Mouse (Mus musculus) cerebellum, adult 9-11 months (tissue): ENCODE results near the gene Gm49387.

Experiments used
- DNase-seq: peaks from one replicate; pipeline ENCODE4 v3.0.0; 2022

The Gm49387 gene

DNA sequence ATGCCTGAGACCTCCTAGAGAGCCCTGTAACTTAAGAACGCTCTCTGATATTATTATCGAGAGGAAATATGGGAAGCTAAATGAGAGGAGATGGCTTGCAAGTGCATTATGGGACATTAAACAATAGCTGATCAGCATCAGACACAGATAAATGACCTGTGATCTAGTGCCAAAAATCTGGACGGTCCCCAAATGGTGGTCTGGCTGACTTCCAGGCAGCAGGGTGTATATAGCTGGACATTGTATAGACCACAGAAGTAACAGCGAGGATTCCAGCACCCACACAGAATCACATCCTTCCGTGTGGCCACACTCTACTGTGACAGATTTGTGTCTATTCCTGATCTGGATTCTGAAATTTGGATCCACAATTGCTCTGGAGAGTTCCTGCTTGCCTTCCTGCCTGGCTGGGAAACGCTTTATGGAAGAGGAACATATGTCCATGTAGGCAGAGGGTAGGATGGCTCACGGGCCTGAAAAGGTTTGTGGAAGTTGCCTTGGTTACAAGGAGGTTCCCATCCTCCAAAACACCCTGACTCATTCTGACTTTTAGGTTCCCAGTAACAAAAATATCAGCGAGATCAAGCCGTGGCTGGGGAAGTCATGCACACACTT is 68.0 kb downstream of the Gm49387 start:
- DNase-seq, result peak; percentile 17

DNA sequence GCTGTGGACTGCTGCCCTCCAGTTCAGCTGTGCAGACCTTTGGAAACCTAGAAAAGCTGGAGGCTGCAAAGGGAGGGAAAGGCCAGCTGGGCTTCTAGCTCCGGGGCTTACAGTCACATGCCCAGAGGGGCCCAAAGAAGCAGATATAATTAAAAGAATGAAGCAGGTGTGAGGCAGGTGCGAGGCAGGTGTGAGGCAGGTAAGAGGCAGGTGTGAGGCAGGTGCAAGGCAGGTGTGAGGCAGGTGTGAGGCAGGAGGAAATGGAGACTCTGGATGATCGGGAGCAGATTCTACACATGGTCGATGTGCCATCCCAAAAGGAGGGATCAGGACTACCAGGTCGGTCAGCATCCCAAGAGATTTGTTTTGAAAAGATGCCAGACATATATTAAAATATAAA is 69.3 kb downstream of the Gm49387 start:
- no peak for DNase-seq

DNA sequence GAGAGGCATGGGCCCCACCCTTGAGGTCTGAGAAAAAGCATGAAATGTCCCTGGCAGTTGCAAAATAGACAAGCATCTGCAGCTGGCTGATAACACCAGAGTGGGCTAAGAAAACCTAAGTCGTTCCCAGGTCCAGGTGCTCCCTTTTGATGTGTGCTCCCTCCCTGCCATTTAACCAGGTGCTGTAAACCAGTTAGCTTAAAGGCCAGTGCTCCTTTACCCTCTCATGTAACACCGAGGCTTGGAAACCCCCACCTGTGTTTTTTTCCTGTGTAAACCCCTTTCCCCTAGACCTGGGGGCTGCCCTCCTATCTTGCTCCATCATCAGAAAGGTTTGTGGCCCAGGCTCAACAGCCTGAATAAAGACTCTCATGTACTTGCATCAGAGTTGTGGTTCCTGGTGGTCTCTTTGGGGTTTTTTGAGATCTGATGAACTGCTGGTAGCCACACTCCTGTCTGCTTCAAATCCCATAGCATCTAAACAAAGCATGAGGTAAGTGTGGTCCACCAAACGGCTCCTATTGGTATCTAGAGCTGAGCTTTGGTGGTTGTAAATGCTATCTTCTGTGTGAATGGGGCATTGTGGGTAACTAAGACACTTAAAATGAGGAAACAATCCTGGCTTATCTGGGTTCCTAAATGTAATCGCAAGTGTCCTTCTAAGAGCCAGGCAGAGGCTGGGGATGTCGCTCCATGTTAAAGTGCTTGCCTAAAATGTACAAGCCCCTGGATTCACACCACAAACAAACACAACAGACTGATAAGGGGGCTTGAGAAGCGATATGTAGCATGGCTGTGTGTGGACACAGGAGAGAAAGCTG is 70.3 kb downstream of the Gm49387 start:
- DNase-seq, result no peak

DNA sequence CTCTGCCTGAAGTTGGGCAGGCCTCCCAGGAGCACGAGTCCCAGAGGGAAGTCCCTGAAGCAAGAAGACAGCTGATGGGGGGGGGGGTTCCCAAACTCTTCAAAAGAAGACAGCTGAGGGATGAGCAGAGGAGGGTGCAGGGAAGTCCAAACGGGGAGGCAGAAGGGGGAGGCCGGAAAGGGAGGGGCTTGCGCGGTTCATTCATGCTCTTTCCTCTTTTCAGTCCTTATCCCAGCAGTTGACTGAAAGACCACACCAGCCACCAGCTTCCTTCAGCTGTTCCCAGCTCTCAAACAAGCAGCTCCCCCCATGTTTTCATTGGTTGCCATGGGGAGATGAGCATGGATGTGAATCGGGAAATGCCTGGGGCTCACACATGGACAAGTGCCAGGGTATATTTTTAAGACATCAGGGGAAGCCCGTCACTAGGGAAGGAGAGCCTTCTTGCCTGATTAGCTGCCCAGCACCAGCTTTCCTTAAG is 71.5 kb downstream of the Gm49387 start:
- no peak for DNase-seq

- DNase-seq, result no peak
These were observed 75.0 kb downstream of the Gm49387 start for GRCm38 (mm10) chr14:31565478-31566212.

- no peak for DNase-seq
These were observed 76.1 kb downstream of the Gm49387 start for GRCm38 (mm10) chr14:31564452-31565179.

GRCm38 (mm10) chr14:31560886-31561285 is 79.8 kb downstream of the Gm49387 start:
- DNase-seq, result no peak

DNA sequence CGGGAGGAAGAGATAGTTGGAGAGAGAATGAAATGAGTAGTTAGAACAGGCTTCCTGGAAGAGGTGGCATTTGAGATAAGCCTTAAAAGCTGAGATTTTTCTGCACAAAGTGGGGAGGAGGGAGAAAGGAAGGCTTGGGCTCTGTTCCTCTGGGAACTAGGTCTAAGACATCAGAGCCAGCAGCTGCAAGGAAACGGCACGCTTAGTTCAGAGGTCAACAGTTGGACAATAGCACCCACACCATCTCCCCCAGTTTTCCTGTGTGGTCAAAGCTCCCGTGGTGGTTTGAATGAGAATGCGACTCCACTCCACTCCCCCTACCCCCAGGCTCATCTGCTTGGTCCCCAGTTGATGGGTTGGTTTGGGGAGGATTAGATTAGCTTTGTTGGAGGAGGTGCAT is 81.5 kb downstream of the Gm49387 start:
- no peak for DNase-seq

DNA sequence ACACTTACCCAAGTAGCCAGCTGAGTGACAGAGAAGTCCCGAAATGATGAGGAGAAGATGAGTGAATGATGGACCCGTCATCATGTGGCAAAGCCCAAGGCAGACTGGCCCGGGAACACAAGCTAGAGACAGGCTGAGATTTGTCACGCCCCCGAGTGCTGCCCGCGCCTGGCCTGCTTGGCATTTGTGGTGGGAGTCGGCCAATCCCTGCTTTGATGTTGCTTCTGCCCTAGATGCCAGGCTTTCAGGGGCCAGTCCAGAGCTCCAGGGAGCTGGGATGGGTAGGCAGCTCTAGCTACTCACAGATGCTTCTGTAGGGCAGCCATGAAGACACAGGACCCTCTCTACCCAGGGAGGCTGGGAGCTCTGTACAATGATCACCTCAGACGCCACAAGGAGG is 82.9 kb downstream of the Gm49387 start:
- DNase-seq, result no peak

- peak; percentile 38 for DNase-seq
These were observed 83.4 kb downstream of the Gm49387 start for GRCm38 (mm10) chr14:31557273-31557672.

GRCm38 (mm10) chr14:31556526-31557260 is 84.0 kb downstream of the Gm49387 start:
- no peak for DNase-seq

DNA sequence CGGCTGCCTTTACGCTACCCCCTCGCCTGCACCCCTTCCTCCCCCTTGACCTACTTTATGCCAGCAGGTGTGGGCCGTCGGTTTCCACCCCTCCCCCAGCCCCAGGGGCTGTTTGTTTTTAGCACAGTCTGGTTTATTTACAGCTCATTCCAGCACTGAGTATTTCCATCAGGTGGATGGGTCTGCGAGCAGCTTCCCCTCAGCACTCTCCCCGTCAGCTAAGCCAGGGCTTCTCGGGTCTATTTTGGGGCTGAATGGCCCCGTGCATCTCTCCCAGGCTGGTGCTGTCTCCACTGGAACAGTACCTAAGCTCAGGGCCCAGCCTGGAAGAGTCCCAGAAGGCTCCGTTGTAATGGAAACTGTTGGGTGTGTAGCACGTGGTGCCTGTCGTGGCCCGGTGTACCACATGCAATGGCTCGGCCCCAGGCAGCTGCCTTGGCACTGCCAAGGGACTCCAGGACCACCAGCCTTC is 84.7 kb downstream of the Gm49387 start:
- DNase-seq, result no peak

DNA sequence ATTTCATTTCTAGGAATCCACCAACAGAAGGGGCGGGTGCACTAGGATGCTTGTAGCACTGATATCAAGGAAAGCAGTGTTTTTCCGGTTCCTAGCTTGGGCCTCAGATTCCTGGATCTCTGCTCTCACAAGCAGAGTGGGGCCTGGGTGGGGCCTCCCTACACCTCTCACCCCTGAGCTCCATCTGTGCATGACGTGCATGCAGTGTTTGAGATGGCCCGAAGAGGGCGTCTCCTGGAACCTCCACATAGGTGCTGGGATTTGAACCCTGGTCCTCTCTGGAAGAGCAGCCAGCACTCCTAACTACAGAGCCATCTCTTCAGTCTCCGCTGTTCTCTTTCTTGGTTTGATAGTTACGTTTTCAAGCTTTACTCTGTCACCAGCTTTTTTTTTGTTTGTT is 85.7 kb downstream of the Gm49387 start:
- DNase-seq, result no peak

DNA sequence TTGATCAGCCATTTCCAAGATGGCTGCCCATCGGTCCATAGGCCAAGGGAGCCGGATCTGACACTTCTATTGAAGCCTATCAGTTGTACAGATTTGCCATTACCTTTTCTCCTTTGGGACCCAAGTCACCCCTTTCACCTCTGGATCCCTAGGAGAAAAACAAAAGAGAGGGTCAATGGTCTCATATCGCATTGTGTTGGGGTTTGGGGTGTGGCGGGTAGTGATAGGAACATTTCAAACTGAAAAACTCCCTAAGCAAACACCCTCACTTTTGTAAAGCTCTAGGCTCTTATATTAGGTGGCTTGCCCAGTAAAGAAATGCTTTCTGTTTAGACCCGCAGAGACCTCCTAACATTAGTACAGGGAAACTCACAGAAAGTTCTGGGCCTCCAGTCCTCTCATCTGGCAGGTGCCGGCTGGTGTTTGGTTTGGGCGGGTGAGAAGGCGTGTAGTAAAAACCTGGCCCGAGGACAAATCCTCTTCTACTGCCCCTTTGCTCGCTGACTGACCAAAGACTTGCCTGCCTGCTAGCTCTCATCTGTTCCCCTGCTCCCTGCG is 96.7 kb downstream of the Gm49387 start:
- DNase-seq, result no peak

DNA sequence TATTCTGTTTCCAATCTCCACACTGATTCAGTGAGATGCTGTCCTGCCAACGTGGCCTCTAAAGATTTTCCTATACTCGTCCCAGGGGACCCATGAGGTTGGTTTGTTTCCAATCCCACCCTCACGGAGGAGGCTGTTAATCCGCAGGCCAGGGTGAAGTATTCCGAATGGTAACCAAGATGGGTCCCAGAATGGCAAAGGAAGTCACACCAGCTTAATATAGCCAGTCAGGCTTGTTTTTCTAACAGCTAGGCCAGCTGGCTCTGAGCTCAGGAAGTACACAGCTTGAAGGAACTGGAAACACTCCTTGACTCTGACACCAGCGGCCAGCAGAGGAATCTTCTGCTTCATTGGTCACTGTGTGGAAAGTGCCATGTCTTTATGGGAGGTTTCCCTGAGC is 103.4 kb downstream of the Gm49387 start:
- DNase-seq, result peak; percentile 82

DNA sequence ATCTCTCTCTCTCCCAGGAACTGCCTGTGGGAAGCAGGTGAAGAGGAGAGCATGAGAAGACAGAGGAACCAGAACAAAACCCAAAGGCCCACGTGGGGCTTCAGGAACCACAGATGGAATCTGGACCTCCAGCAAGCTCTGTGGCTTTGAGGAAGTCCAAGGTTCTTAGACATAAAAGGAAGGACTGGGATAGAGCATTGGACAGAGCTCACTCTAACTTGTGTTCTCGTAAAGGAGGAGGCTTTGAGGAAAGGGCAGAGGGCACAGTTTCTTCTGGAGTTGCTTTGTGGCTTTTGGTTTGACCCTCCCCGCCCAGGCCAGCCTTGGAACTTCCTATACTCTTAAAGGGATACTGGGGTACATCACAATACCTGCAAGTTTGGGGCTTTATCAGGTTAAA is 108.0 kb downstream of the Gm49387 start:
- DNase-seq, result no peak

DNA sequence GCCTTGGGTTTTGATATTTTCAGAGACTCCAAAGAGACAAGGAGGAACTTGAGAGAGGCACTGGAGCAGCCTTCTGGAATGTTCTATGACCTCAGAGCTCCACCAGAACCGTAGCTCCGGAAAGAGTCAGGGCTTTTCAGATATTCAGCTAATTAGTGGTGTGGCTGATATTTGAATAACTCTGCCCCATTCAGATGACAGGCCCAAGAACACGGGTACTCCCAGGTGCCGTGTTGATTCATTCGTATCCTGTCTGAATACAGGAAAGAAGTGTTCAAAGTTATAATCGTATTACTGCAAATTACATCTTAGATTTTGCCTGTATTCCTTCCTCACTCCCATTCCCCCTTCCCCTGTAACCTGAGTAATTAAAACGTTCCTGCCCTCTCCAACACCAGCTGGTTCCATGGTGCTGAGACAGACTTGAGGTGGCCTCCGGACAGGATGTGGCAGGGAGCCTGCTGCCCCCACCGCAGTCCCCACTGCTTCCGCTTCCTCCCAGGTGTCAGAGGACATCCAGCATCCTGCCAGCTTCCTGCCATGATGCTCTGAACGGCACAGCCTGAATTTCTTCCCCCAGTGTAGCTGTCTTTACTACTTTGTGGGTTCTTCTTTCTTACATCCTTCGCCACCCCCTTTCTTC is 109.1 kb downstream of the Gm49387 start:
- DNase-seq, result no peak

DNA sequence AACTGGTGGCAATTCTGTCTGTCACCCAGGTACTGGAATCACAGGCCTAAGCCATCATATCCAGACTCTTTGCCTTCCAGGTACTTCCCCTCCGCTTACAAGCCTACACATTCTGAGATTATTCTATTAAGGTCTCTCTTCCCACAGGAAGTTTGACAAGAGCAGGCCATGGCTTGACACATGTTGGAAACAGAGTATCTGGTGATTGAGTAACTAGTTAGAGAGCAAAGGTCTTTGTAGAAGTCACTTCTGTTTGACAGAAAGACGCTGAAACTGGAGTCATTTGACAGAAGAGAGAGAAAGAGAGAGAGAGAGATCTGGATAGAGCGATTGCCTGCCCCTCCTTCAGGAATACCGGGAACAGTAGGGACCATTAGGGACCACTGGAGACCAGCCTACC is 109.8 kb downstream of the Gm49387 start:
- no peak for DNase-seq

GRCm38 (mm10) chr14:31525040-31525810 is 115.5 kb downstream of the Gm49387 start:
- no peak for DNase-seq

DNA sequence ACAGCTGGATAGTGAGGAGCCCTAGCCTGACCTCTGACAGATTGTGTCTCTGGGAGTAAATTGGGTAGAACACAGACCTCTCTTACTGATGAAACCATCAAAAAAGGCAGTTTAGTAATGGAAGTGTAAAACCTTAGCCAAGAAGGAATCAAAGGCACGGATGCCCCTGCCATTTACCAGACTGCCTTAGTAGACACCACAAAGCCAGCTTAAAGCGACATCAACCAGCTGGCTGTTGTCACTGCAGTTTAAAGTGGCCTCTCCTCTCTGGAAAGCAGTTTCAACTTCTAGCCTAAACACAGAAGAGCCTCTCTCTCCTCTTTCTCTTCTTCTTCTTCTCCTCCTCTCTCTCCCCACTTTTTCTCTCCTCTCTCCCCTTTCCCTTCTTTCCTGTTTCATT is 119.4 kb downstream of the Gm49387 start:
- DNase-seq, result no peak

DNA sequence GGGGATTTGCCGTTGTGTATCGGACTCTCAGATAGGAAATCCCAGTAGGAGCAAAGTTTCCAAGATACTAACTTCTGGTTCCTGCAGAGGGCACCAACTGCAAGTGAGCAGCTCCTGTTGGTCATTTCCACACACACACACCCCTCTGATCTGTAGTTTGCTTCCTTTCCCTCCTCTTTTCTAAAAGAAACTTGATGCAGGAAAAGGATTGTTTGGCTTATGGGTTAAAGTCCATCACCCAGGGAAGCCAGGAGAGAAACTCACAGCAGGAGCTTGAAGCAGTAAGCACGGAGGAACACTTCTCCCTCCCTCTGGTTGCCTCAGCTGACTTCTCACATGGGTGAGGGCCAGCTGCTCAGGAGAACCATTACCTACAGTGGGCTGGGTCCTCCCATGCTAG is 121.5 kb downstream of the Gm49387 start:
- no peak for DNase-seq
